Mouse (Mus musculus) heart, adult 2 months (tissue): ENCODE measurements around the gene Gm37419.

Experiments
- CTCF ChIP-seq: fragments of 200-600 bp; IDR thresholded peaks from 2 replicates; pipeline ENCODE4 v1.8.1; 2022; ENCODE audit warnings: antibody characterized with exemption, mild to moderate bottlenecking, moderate library complexity
- EP300 ChIP-seq: fragments of 200-500 bp; IDR thresholded peaks from 2 replicates; pipeline ENCODE4 v1.6.1; 2011; ENCODE audit warnings: low read depth, low read length, control low read depth; ENCODE audit not compliant: insufficient read depth

DNA sequence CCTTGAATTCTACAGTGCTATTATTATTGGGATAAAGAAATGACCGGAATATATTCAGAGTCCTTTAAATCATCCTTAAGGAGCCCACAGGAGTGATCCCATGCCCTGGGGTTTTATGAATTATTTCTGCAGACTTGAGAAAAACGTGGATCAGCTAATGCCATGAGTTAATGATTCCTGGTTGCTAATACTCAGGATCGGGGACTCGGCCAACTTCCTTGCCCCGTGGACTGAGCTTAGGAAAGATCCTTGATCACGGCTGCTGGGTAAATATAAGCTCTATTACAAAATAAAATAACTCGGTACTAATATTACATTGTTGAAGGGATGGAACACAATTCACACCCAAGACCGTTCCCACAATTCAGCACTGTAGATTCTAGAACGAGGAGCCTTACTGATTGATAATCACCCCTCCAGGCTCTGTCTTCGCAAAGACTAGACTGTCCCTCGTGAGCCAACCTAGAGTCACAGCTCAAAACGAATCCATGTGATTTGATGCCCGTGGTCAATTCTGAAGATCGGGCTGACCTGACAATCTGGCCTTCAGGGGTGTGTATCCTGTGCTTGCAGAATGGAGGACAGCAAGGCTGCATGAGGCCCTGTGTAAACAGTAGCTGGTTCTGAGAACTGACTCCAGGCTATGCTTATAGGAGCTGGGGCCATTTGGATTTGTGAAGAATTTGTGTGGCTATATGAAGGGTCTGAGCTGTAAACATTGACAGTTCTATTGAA lies 3.7 kb downstream of the Gm37419 start:
- TF ChIP-seq EP300, result no peak
- no peak for TF ChIP-seq CTCF
